Mouse (Mus musculus) stomach, postnatal 0 days (tissue): ENCODE measurements at regions not wholly inside any gene's neighbourhood (a gene's known extent, or its start where the extent isn't known, plus 50 kb on each side); places are given as distances from the start of the nearest gene placed in this dataset.

Experiments
- CTCF ChIP-seq: IDR thresholded peaks from 2 replicates; pipeline ENCODE4 v1.5.1; 2016; ENCODE audit warnings: antibody characterized with exemption, low read depth, mild to moderate bottlenecking, moderate library complexity
- EP300 ChIP-seq: optimal IDR thresholded peaks from 2 replicates; pipeline ENCODE3; 2016; ENCODE audit warnings: antibody characterized with exemption

DNA sequence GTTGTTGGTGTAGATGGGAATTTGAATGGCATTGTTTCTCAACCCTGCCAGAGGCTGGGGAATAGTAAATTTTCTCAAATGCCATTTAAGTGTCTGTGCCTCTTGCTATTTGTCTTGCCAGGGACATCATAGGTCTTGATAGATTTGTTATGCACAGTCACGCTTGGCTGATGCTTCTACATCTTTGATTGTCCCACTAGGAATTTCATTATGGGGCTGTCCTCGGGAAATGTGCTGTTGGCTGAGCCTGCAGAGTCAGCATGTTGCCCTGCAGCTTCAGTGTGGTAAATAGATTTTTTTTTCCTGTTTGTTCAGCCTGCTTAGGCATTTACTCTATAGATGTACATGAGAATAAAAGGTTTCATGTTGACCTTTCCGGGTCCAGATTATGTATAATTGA, 354.9 kb upstream of the Fam98a start:
- TF ChIP-seq CTCF: no peak
- no peak for TF ChIP-seq EP300
